Mouse (Mus musculus) brain, embryonic 14.5 days (tissue): ENCODE results near the gene Nod1.

Experiments used
- CTCF ChIP-seq: fragments of 200-500 bp; IDR thresholded peaks from 2 replicates; pipeline ENCODE4 v1.5.1; 2012; ENCODE audit warnings: inconsistent platforms, mild to moderate bottlenecking, moderate library complexity, borderline replicate concordance; ENCODE audit not compliant: insufficient read depth, insufficient read length; ENCODE audit errors: extremely low read depth
- POLR2A ChIP-seq: fragments of 200-500 bp; IDR thresholded peaks from 2 replicates; pipeline ENCODE4 v1.6.1; 2012; ENCODE audit warnings: mild to moderate bottlenecking, inconsistent platforms, borderline replicate concordance; ENCODE audit not compliant: poor library complexity, insufficient read depth, insufficient read length, severe bottlenecking; ENCODE audit errors: extremely low read depth

GRCm38 (mm10) chr6:54996361-54996760 is 23.9 kb upstream of the Nod1 start:
- TF ChIP-seq CTCF: no peak
- no peak for TF ChIP-seq POLR2A
